ENCODE assay signal across 8 mouse cellular contexts in genomic region chr6:122765298-122765956, GRCm38 (mm10). TPM values are rescaled to one million over a fixed set of nuclear protein-coding genes. Genes with fewer than 3 reads are reported as not detected.
DNase-seq lines count a peak whose midpoint lies in the region; ATAC-seq and TF ChIP-seq lines count a peak whose summit lies in the region.

No protein-coding gene starts in this region.

- peak; percentile 17 for DNase-seq in cerebellum, adult 8-10 months
- no peak for DNase-seq in limb, embryonic 14.5 days (ENCODE audit: low spot score)
- no peak for DNase-seq in adipocyte (ENCODE audit: low spot score)
- DNase-seq in right cerebral cortex, postnatal 25 days: no peak

- H3K27ac ChIP-seq in limb, embryonic 14.5 days (replicated peaks; ENCODE audit: low read depth, low read length): peak overlapping the region; percentile 73
- H3K27ac ChIP-seq in stomach, embryonic 16.5 days (ENCODE audit: low read length): no peak overlapping the region

- no peak for ATAC-seq in cerebellum, adult (ENCODE audit: insufficient number of reproducible peaks, low FRiP score, low TSS enrichment)
- no peak for ATAC-seq in megakaryocyte, adult 5-6 weeks (ENCODE audit: poor library complexity, severe bottlenecking)
- ATAC-seq in limb, embryonic 14.5 days (ENCODE audit: low FRiP score, low read depth): no peak
- no peak for ATAC-seq in stomach, embryonic 16.5 days (ENCODE audit: insufficient read depth, low FRiP score)

- WGBS in limb, embryonic 14.5 days: 4% methylated on average over 9 of the region's 9 CpGs
- WGBS in stomach, embryonic 16.5 days: 13% methylated on average over 9 of the region's 9 CpGs

- H3K27me3 ChIP-seq in megakaryocyte, embryonic 14.5 days (replicated peaks): no peaks in the 10 kb centered on the region
- H3K27me3 ChIP-seq in limb, embryonic 14.5 days (ENCODE audit: control insufficient read depth, insufficient read depth, low read length): no peaks in the 10 kb centered on the region
- no peaks in the 10 kb centered on the region for H3K27me3 ChIP-seq in stomach, embryonic 16.5 days (ENCODE audit: control insufficient read depth, insufficient read depth, low read length)

- H3K9me3 ChIP-seq in megakaryocyte, embryonic 14.5 days: no peaks in the 10 kb centered on the region
- no peaks in the 10 kb centered on the region for H3K9me3 ChIP-seq in limb, embryonic 14.5 days (ENCODE audit: control insufficient read depth, low read length)
- H3K9me3 ChIP-seq in stomach, embryonic 16.5 days (replicated peaks; ENCODE audit: control insufficient read depth, low read length): no peaks in the 10 kb centered on the region

- H3K4me2 ChIP-seq in limb, embryonic 14.5 days (replicated peaks; ENCODE audit: low read depth, low read length, severe bottlenecking): peak overlapping the region; percentile 85
- H3K4me2 ChIP-seq in stomach, embryonic 16.5 days (ENCODE audit: low read depth, low read length): peak overlapping the region; percentile 98

- peak overlapping the region; percentile 57 for H3K9ac ChIP-seq in limb, embryonic 14.5 days (ENCODE audit: low read depth, low read length, severe bottlenecking)
- 0 out of 2 replicates have a peak overlapping the region, but pooled peaks have one; percentile 67 for H3K9ac ChIP-seq in stomach, embryonic 16.5 days (ENCODE audit: low read length)

- H3K4me3 ChIP-seq in megakaryocyte, embryonic 14.5 days (replicated peaks): peak overlapping the region; percentile 93
- peak overlapping the region; percentile 48 for H3K4me3 ChIP-seq in limb, embryonic 14.5 days (replicated peaks; ENCODE audit: low read length)
- H3K4me3 ChIP-seq in stomach, embryonic 16.5 days (replicated peaks; ENCODE audit: low read length): peak overlapping the region; percentile 50

- TF ChIP-seq POLR2A in limb, embryonic 14.5 days (IDR thresholded peaks at IDR 0.05; ENCODE audit: borderline replicate concordance, extremely low read depth, insufficient read depth, insufficient read length): no peak

- peaks cover 90% of the 10 kb centered on the region for H3K4me1 ChIP-seq in megakaryocyte, embryonic 14.5 days
- peaks cover 26% of the 10 kb centered on the region for H3K4me1 ChIP-seq in limb, embryonic 14.5 days (ENCODE audit: control insufficient read depth, insufficient read depth, low read length)
- H3K4me1 ChIP-seq in stomach, embryonic 16.5 days (ENCODE audit: control insufficient read depth, insufficient read depth, low read length): peaks cover 2% of the 10 kb centered on the region; the same call in 1 of the 2 replicates

- peaks cover 12% of the 10 kb centered on the region for H3K36me3 ChIP-seq in megakaryocyte, embryonic 14.5 days (replicated peaks; ENCODE audit: low read length)
- H3K36me3 ChIP-seq in limb, embryonic 14.5 days (ENCODE audit: control insufficient read depth, insufficient read depth, low read length): no peaks in the 10 kb centered on the region
- H3K36me3 ChIP-seq in stomach, embryonic 16.5 days (ENCODE audit: control insufficient read depth, insufficient read depth, low read length): no peaks in the 10 kb centered on the region

RNA-seq across cellular contexts. Expression of gene Slc2a3, which starts 36.0 kb away (rescaled TPM):
- 188 and 291 TPM in 2 replicates for polyA plus RNA-seq in megakaryocyte, embryonic 14.5 days (2012; ENCODE audit: insufficient read depth, low replicate concordance)
- 44.5 and 48.4 TPM in 2 replicates for total RNA-seq in megakaryocyte, adult 5-6 weeks (2015)
- total RNA-seq in megakaryocyte, adult 5-6 weeks (2017): 51.4 and 63.5 TPM in 2 replicates
- 46.5 and 48.2 TPM in 2 replicates for polyA plus RNA-seq in limb, embryonic 14.5 days (2012; rRNA removed)
- 71.6 and 78.8 TPM in 2 replicates for polyA plus RNA-seq in limb, embryonic 14.5 days (2014; fragmentation: Nextera tagmentation; extraction: Ambion mirVana)
- polyA plus RNA-seq in stomach, embryonic 16.5 days (2015; fragmentation: Nextera tagmentation; extraction: Ambion mirVana): 11.2 and 12.1 TPM in 2 replicates

RNA-seq across cellular contexts. Expression of gene Foxj2, which starts 54.3 kb away (rescaled TPM):
- polyA plus RNA-seq in megakaryocyte, embryonic 14.5 days (2012; ENCODE audit: insufficient read depth, low replicate concordance): 7.7 and 9.2 TPM in 2 replicates
- total RNA-seq in megakaryocyte, adult 5-6 weeks (2015): 35.6 and 43.1 TPM in 2 replicates
- 10.2 and 16.1 TPM in 2 replicates for total RNA-seq in megakaryocyte, adult 5-6 weeks (2017)
- 13.4 and 15.1 TPM in 2 replicates for polyA plus RNA-seq in limb, embryonic 14.5 days (2012; rRNA removed)
- polyA plus RNA-seq in limb, embryonic 14.5 days (2014; fragmentation: Nextera tagmentation; extraction: Ambion mirVana): 9.3 and 11.8 TPM in 2 replicates
- polyA plus RNA-seq in stomach, embryonic 16.5 days (2015; fragmentation: Nextera tagmentation; extraction: Ambion mirVana): 5.2 and 5.9 TPM in 2 replicates

RNA-seq across cellular contexts. Expression of gene Nanog, which starts 58.1 kb away (rescaled TPM):
- not detected in 2 replicates for polyA plus RNA-seq in megakaryocyte, embryonic 14.5 days (2012; ENCODE audit: insufficient read depth, low replicate concordance)
- total RNA-seq in megakaryocyte, adult 5-6 weeks (2015): not detected in 2 replicates
- total RNA-seq in megakaryocyte, adult 5-6 weeks (2017): not detected in 2 replicates
- 0.40 and 0.47 TPM in 2 replicates for polyA plus RNA-seq in limb, embryonic 14.5 days (2012; rRNA removed)
- 0.21 and 0.37 TPM in 2 replicates for polyA plus RNA-seq in limb, embryonic 14.5 days (2014; fragmentation: Nextera tagmentation; extraction: Ambion mirVana)
- 0.14 and 0.22 TPM in 2 replicates for polyA plus RNA-seq in stomach, embryonic 16.5 days (2015; fragmentation: Nextera tagmentation; extraction: Ambion mirVana)
